Mouse (Mus musculus) left cerebral cortex, adult 18-20 months (tissue): ENCODE measurements at regions not wholly inside any gene's neighbourhood (a gene's known extent, or its start where the extent isn't known, plus 50 kb on each side); places are given as distances from the start of the nearest gene placed in this dataset.
A peak's percentile ranks its signal among the peaks of the same experiment; 100 is the strongest.

Experiments used
- DNase-seq, 2 experiments: peaks; one replicate each; pipeline ENCODE4 v3.0.0; 2021 to 2022; ENCODE audit warnings: low spot score in 2 of 2, mixed read lengths in 1 of 2

GRCm38 (mm10) chr8:10775202-10776010, 232.9 kb downstream of the Irs2 start:
- no peak for DNase-seq

- DNase-seq = no peak
Observed at GRCm38 (mm10) chr8:10774778-10775177, 233.5 kb downstream of the Irs2 start.

GRCm38 (mm10) chr8:10768181-10768580, 240.1 kb downstream of the Irs2 start:
- DNase-seq = no peak

- no peak for DNase-seq
Observed at GRCm38 (mm10) chr8:10763907-10764306, 244.4 kb downstream of the Irs2 start.

GRCm38 (mm10) chr8:10761694-10762305, 246.5 kb downstream of the Irs2 start:
- DNase-seq = no peak

GRCm38 (mm10) chr8:10760851-10761693, 247.2 kb downstream of the Irs2 start:
- no peak for DNase-seq

- no peak for DNase-seq
Observed at GRCm38 (mm10) chr8:10760231-10760630, 248.0 kb downstream of the Irs2 start.

- no peak for DNase-seq
Observed at GRCm38 (mm10) chr8:10758151-10758550, 250.1 kb downstream of the Irs2 start.

GRCm38 (mm10) chr8:10754986-10755308, 253.3 kb downstream of the Irs2 start:
- DNase-seq = no peak

- DNase-seq = no peak
Observed at GRCm38 (mm10) chr8:10754232-10754985, 253.8 kb downstream of the Irs2 start.

GRCm38 (mm10) chr8:10753056-10753455, 255.2 kb downstream of the Irs2 start:
- no peak for DNase-seq

- no peak for DNase-seq
Observed at GRCm38 (mm10) chr8:10747150-10747549, 261.1 kb downstream of the Irs2 start.

- DNase-seq = no peak
Observed at GRCm38 (mm10) chr8:10743241-10743640, 265.0 kb downstream of the Irs2 start.

GRCm38 (mm10) chr8:10740837-10741236, 267.4 kb downstream of the Irs2 start:
- no peak for DNase-seq

GRCm38 (mm10) chr8:10738486-10739081, 269.7 kb downstream of the Irs2 start:
- DNase-seq = no peak

- DNase-seq = no peak
Observed at GRCm38 (mm10) chr8:10734746-10735145, 273.5 kb downstream of the Irs2 start.

- no peak for DNase-seq
Observed at GRCm38 (mm10) chr8:10723332-10723731, 284.9 kb downstream of the Irs2 start.

GRCm38 (mm10) chr8:10722742-10723141, 285.5 kb downstream of the Irs2 start:
- peak; percentile 4 to 23 for DNase-seq

GRCm38 (mm10) chr8:10722342-10722741, 285.9 kb downstream of the Irs2 start:
- no peak for DNase-seq

- DNase-seq = no peak
Observed at GRCm38 (mm10) chr8:10721146-10721862, 287.0 kb downstream of the Irs2 start.
